Mouse (Mus musculus) C2C12 (cell line): ENCODE results near the gene Sntb2.

ENCODE experiments used
- CEBPB ChIP-seq: IDR thresholded peaks from one replicate; pipeline ENCODE4 v1.6.1; 2011; ENCODE audit warnings: low read depth, mild to moderate bottlenecking, control low read depth, moderate library complexity
- CTCF ChIP-seq: IDR thresholded peaks from one replicate; pipeline ENCODE4 v1.5.1; 2011; ENCODE audit not compliant: control insufficient read depth, insufficient read depth, insufficient read length
- FOSL1 ChIP-seq: IDR thresholded peaks from one replicate; pipeline ENCODE4 v1.8.0; 2011; ENCODE audit warnings: mild to moderate bottlenecking, low read length; ENCODE audit not compliant: poor library complexity, insufficient read depth, severe bottlenecking
- MAX ChIP-seq: IDR thresholded peaks from one replicate; pipeline ENCODE4 v1.6.1; 2011; ENCODE audit warnings: mild to moderate bottlenecking, control low read depth
- MYOG ChIP-seq: IDR thresholded peaks from one replicate; pipeline ENCODE4 v1.6.1; 2011; ENCODE audit not compliant: control insufficient read depth, insufficient read length; ENCODE audit errors: extremely low read depth
- USF1 ChIP-seq: IDR thresholded peaks from one replicate; pipeline ENCODE4 v1.6.1; 2011; ENCODE audit warnings: low read depth, mild to moderate bottlenecking, control low read depth, moderate library complexity

DNA sequence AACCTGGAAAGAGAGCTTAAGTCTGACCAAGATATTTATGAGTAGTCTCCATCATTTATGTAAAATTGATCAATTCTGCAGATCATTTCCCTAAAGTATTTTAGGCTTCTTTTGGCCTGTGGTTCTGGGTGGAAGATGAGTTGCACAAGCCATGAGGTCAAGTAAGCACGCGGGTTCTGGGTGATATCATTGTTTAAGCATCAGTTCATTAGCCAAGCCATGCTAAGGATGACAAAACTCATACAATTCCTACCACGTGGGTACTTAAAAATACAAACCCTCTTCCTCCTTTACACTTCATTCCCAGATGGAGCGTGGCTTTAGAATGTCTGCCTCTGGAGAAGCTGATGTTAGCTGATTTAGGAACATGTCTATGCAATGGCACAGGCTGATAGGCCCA, 18.0 kb downstream of the Sntb2 start:
- TF ChIP-seq CTCF (no peak), MAX (peak; percentile 85), USF1 (peak; percentile 79), CEBPB (peak; percentile 73), FOSL1 (no peak), MYOG (no peak)
